ENCODE assay signal across 28 mouse cellular contexts in genomic region chr15:100487050-100487449, GRCm38 (mm10). TPM values are rescaled to one million over a fixed set of nuclear protein-coding genes. Genes with fewer than 3 reads are reported as not detected.
DNase-seq lines count a peak whose midpoint lies in the region; ATAC-seq and TF ChIP-seq lines count a peak whose summit lies in the region.
"Had no signal": no experiment of that assay in that cellular context is flagged by ENCODE, and none has a peak within 500 bp of the region (broad histone marks: within the 10 kb centered on the region; RNA-seq: fewer than 3 reads in every experiment).

No protein-coding gene starts in this region.

- no peak overlapping the region for H3K4me2 ChIP-seq in hindbrain, embryonic 13.5 days
- no peak overlapping the region for H3K4me2 ChIP-seq in lung, embryonic 15.5 days
- H3K4me2 ChIP-seq: heart, embryonic 12.5 days; limb, embryonic 12.5 days; liver, embryonic 15.5 days; neural tube, embryonic 15.5 days; stomach, embryonic 15.5 days had no signal

- peaks cover 77% of the 10 kb centered on the region for H3K36me3 ChIP-seq in hindbrain, embryonic 10.5 days
- H3K36me3 ChIP-seq in hindbrain, embryonic 13.5 days, result peaks cover 73% of the 10 kb centered on the region
- H3K36me3 ChIP-seq in lung, embryonic 15.5 days, result peaks cover 47% of the 10 kb centered on the region

- no peak overlapping the region for H3K4me3 ChIP-seq in hindbrain, embryonic 10.5 days
- H3K4me3 ChIP-seq in hindbrain, embryonic 13.5 days, result no peak overlapping the region
- H3K4me3 ChIP-seq in lung, embryonic 15.5 days, result no peak overlapping the region
- H3K4me3 ChIP-seq in lung, adult 2 months (replicated peaks; ENCODE audit: extremely low read depth, low read depth, low read length), result no peak overlapping the region
- H3K4me3 ChIP-seq: heart, embryonic 12.5 days; layer of hippocampus, adult 2 months; left cerebral cortex, adult 2 months; limb, embryonic 12.5 days; liver, embryonic 15.5 days; neural tube, embryonic 15.5 days; stomach, embryonic 15.5 days had no signal

- ATAC-seq in hindbrain, embryonic 13.5 days (ENCODE audit: low FRiP score), result no peak
- no peak for ATAC-seq in lung, embryonic 15.5 days (ENCODE audit: borderline replicate concordance, extremely low read depth, low FRiP score, low TSS enrichment)
- peak; percentile 53; the same call in 1 of the 2 replicates for ATAC-seq in erythroblast, adult 5-6 weeks (replicated peaks; ENCODE audit: low FRiP score, poor library complexity, severe bottlenecking)
- ATAC-seq: forebrain, embryonic 14.5 days; intestine, embryonic 16.5 days had no signal

- 0 out of 2 replicates have a peak overlapping the region, but pooled peaks have one; percentile 14 for H3K27ac ChIP-seq in hindbrain, embryonic 10.5 days
- no peak overlapping the region for H3K27ac ChIP-seq in hindbrain, embryonic 13.5 days
- peak overlapping the region; percentile 54; the same call in 1 of the 2 replicates for H3K27ac ChIP-seq in lung, embryonic 15.5 days
- H3K27ac ChIP-seq: layer of hippocampus, adult 2 months; left cerebral cortex, adult 2 months; limb, embryonic 12.5 days; liver, embryonic 15.5 days; macrophage; neural tube, embryonic 15.5 days; stomach, embryonic 15.5 days had no signal

- no peak for TF ChIP-seq CTCF in lung, adult 2 months (IDR thresholded peaks at IDR 0.05; ENCODE audit: insufficient read depth, low read length)

- DNase-seq in adrenal gland, adult (ENCODE audit: inconsistent age in 2 of 2, low spot score in 1 of 2), result peak; percentile 67 to 77
- DNase-seq in adrenal gland, adult 8-10 months, result no peak
- DNase-seq in hindbrain, embryonic 10.5 days (ENCODE audit: low spot score), result no peak
- no peak for DNase-seq in lung, adult 2 months
- DNase-seq in cerebellum, adult 18-20 months, result no peak
- DNase-seq: adrenal gland, postnatal 25 days; cerebellum, adult 2 months; cerebellum, postnatal 36 days; gastrocnemius, postnatal 14 days; kidney, adult 8-10 months; kidney, postnatal 36 days; midbrain, embryonic 14.5 days; right cerebral cortex, postnatal 25 days; thymus, adult 18-20 months; thymus, postnatal 25 days had no signal

- no peaks in the 10 kb centered on the region for H3K27me3 ChIP-seq in hindbrain, embryonic 10.5 days (ENCODE audit: insufficient read depth, poor library complexity, severe bottlenecking)
- no peaks in the 10 kb centered on the region for H3K27me3 ChIP-seq in hindbrain, embryonic 13.5 days
- no peaks in the 10 kb centered on the region for H3K27me3 ChIP-seq in lung, embryonic 15.5 days
- H3K27me3 ChIP-seq: heart, embryonic 12.5 days; limb, embryonic 12.5 days; neural tube, embryonic 15.5 days; stomach, embryonic 15.5 days had no signal

- H3K9me3 ChIP-seq in hindbrain, embryonic 10.5 days, result no peaks in the 10 kb centered on the region
- H3K9me3 ChIP-seq in hindbrain, embryonic 13.5 days, result no peaks in the 10 kb centered on the region
- no peaks in the 10 kb centered on the region for H3K9me3 ChIP-seq in lung, embryonic 15.5 days
- H3K9me3 ChIP-seq: heart, embryonic 12.5 days; limb, embryonic 12.5 days; liver, embryonic 15.5 days; neural tube, embryonic 15.5 days; stomach, embryonic 15.5 days had no signal

- TF ChIP-seq POLR2A in lung, adult 2 months (IDR thresholded peaks at IDR 0.05; ENCODE audit: borderline replicate concordance, extremely low read depth, low read depth, low read length), result no peak

- WGBS in hindbrain, embryonic 10.5 days, result 81% methylated on average over 2 of the region's 2 CpGs
- WGBS in hindbrain, embryonic 13.5 days, result 84% methylated on average over 2 of the region's 2 CpGs
- WGBS in lung, embryonic 15.5 days, result 68% methylated on average over 2 of the region's 2 CpGs
- 64% methylated on average over 2 of the region's 2 CpGs for WGBS in lung, adult 2 months

- H3K9ac ChIP-seq in hindbrain, embryonic 13.5 days, result no peak overlapping the region
- H3K9ac ChIP-seq in lung, embryonic 15.5 days, result no peak overlapping the region
- H3K9ac ChIP-seq: heart, embryonic 12.5 days; limb, embryonic 12.5 days; liver, embryonic 15.5 days; neural tube, embryonic 15.5 days; stomach, embryonic 15.5 days had no signal

- H3K4me1 ChIP-seq in hindbrain, embryonic 10.5 days (replicated peaks), result peaks cover 51% of the 10 kb centered on the region
- peaks cover 47% of the 10 kb centered on the region for H3K4me1 ChIP-seq in hindbrain, embryonic 13.5 days (replicated peaks)
- H3K4me1 ChIP-seq in lung, embryonic 15.5 days, result peaks cover 38% of the 10 kb centered on the region
- H3K4me1 ChIP-seq in lung, adult 2 months (ENCODE audit: control insufficient read depth, insufficient read depth, low read length), result no peaks in the 10 kb centered on the region

RNA-seq across cellular contexts. Expression of gene Csrnp2, which starts 8.2 kb away (rescaled TPM):
- 1 to 10 TPM; 5.7 to 8.5 (median 6.7) TPM for total RNA-seq in adrenal gland, adult 8-10 months (2022)
- polyA plus RNA-seq in hindbrain, embryonic 10.5 days (2016; fragmentation: Nextera tagmentation; extraction: Ambion mirVana), result 20.9 and 26.2 TPM in 2 replicates
- 43.2 and 44.4 TPM in 2 replicates for polyA plus RNA-seq in hindbrain, embryonic 13.5 days (2015; fragmentation: Nextera tagmentation; extraction: Ambion mirVana)
- polyA plus RNA-seq in lung, embryonic 15.5 days (2015; fragmentation: Nextera tagmentation; extraction: Ambion mirVana), result 12.5 and 12.7 TPM in 2 replicates
- polyA plus RNA-seq in lung, adult 2 months (2012; rRNA removed), result 2.8 and 3.0 TPM in 2 replicates
- total RNA-seq in erythroblast, adult 5-6 weeks (2015; ENCODE audit: low replicate concordance), result 0.21 TPM in 1 of 2 replicates, not detected in the other
- total RNA-seq in erythroblast, adult 5-6 weeks (2017; ENCODE audit: low replicate concordance), result 0.51 and 0.98 TPM in 2 replicates

RNA-seq across cellular contexts. Expression of gene Letmd1, which starts 18.2 kb away (rescaled TPM):
- 100 to 1,000 TPM in 3 of 4 experiments, 10 to 100 TPM in 1; 77.8 to 122 (median 108) TPM for total RNA-seq in adrenal gland, adult 8-10 months (2022)
- 38.0 and 41.2 TPM in 2 replicates for polyA plus RNA-seq in hindbrain, embryonic 10.5 days (2016; fragmentation: Nextera tagmentation; extraction: Ambion mirVana)
- 53.1 and 56.4 TPM in 2 replicates for polyA plus RNA-seq in hindbrain, embryonic 13.5 days (2015; fragmentation: Nextera tagmentation; extraction: Ambion mirVana)
- polyA plus RNA-seq in lung, embryonic 15.5 days (2015; fragmentation: Nextera tagmentation; extraction: Ambion mirVana), result 19.5 and 21.5 TPM in 2 replicates
- 32.6 and 44.4 TPM in 2 replicates for polyA plus RNA-seq in lung, adult 2 months (2012; rRNA removed)
- total RNA-seq in erythroblast, adult 5-6 weeks (2015; ENCODE audit: low replicate concordance), result 4.4 and 4.8 TPM in 2 replicates
- total RNA-seq in erythroblast, adult 5-6 weeks (2017; ENCODE audit: low replicate concordance), result 2.5 and 3.7 TPM in 2 replicates

Comparison
In these comparisons a context has a peak if more than half of its experiments do, and no peak if none do; other contexts are left out.
1. DNase-seq: peak in adrenal gland, adult (2 of 2); none in adrenal gland, adult 8-10 months (single experiment), hindbrain, embryonic 10.5 days (single experiment), lung, adult 2 months (single experiment) and cerebellum, adult 18-20 months (0 of 2).